Comparison of ENCODE assay signal across 10 mouse cellular contexts in the genomic region with DNA sequence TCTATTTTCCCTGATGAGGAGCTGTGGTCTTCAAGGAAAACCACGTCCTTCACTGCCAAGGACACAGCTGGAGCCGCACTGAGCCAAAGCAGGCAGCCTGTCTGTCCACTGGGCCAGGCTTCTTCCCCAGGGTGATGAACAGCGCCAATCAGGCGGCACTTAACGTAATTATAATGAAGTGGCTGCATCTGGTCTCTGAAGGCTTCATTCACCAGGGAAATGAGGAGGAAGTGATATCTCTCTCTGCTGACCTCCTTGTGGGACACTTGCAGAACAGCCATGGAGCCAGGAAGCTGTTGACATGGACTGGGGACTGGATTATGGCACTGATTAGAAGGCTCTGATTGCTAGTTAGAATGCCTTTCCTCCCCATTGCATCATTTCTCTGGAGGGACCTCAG.
A peak's percentile ranks its signal among the peaks of the same experiment; 100 is the strongest.
DNase-seq lines count a peak whose midpoint lies in the region; ATAC-seq and TF ChIP-seq lines count a peak whose summit lies in the region.
"Had no signal": no experiment of that assay in that cellular context is flagged by ENCODE, and none has a peak within 500 bp of the region (broad histone marks: within the 10 kb centered on the region; RNA-seq: fewer than 3 reads in every experiment).

No protein-coding gene starts in this region.

- peaks cover 15% of the 10 kb centered on the region for H3K4me1 ChIP-seq in cerebellum, adult 2 months (ENCODE audit: control insufficient read depth, insufficient read depth, low read length)
- H3K4me1 ChIP-seq in liver, adult 2 months (ENCODE audit: control insufficient read depth, insufficient read depth, low read length) = no peaks in the 10 kb centered on the region
- H3K4me1 ChIP-seq in liver, postnatal 0 days (ENCODE audit: insufficient read depth) = no peaks in the 10 kb centered on the region
- peaks cover 3 to 15% of the 10 kb centered on the region in 2 experiments; a peak in 2 of 4 replicates for H3K4me1 ChIP-seq in heart, embryonic 14.5 days (ENCODE audit: control insufficient read depth in 2 of 2, insufficient read depth in 2 of 2, low read length in 2 of 2)
- H3K4me1 ChIP-seq: liver, embryonic 15.5 days had no signal

- no peak for TF ChIP-seq CTCF in cerebellum, adult 2 months (IDR thresholded peaks at IDR 0.05; ENCODE audit: borderline replicate concordance, insufficient read depth, low read depth, low read length)
- TF ChIP-seq CTCF in liver, adult 2 months (IDR thresholded peaks at IDR 0.05; ENCODE audit: low read depth, low read length) = no peak
- no peak for TF ChIP-seq CTCF in liver, postnatal 0 days (IDR thresholded peaks at IDR 0.05; ENCODE audit: low read depth)

- H3K9ac ChIP-seq in liver, adult 2 months (ENCODE audit: low read depth, low read length) = no peak overlapping the region
- no peak overlapping the region for H3K9ac ChIP-seq in liver, postnatal 0 days (replicated peaks)
- H3K9ac ChIP-seq in heart, embryonic 14.5 days (ENCODE audit: low read length) = no peak overlapping the region
- H3K9ac ChIP-seq: heart, embryonic 13.5 days; liver, embryonic 15.5 days had no signal

- H3K27me3 ChIP-seq in cerebellum, adult 2 months (ENCODE audit: control insufficient read depth, insufficient read depth, low read length) = no peaks in the 10 kb centered on the region
- no peaks in the 10 kb centered on the region for H3K27me3 ChIP-seq in liver, adult 2 months (ENCODE audit: control insufficient read depth, insufficient read depth, low read length)
- no peaks in the 10 kb centered on the region for H3K27me3 ChIP-seq in liver, postnatal 0 days (ENCODE audit: insufficient read depth, low read length)
- peaks cover 7% of the 10 kb centered on the region for H3K27me3 ChIP-seq in heart, embryonic 14.5 days (ENCODE audit: control insufficient read depth, insufficient read depth, low read length)
- H3K27me3 ChIP-seq: liver, embryonic 15.5 days had no signal

- WGBS in cerebellum, adult 2 months = 27% methylated on average over 5 of the region's 5 CpGs
- whole genome bisulfite sequencing in liver, adult 2 months = 69% methylated on average over 5 of the region's 5 CpGs
- 55% methylated on average over 5 of the region's 5 CpGs for WGBS in liver, postnatal 0 days (ENCODE audit: insufficient replicate concordance)
- whole genome bisulfite sequencing in heart, embryonic 14.5 days = 16% methylated on average over 5 of the region's 5 CpGs

- no peak for ATAC-seq in liver, postnatal 0 days
- peak; percentile 58; the same call in 1 of the 2 replicates for ATAC-seq in heart, embryonic 14.5 days (ENCODE audit: insufficient number of reproducible peaks, insufficient read depth, low FRiP score, low read depth)

- TF ChIP-seq EP300 in liver, postnatal 0 days (IDR thresholded peaks at IDR 0.05; ENCODE audit: low read depth) = no peak

- no peak overlapping the region for H3K4me2 ChIP-seq in liver, postnatal 0 days (ENCODE audit: low read depth, low read length)
- H3K4me2 ChIP-seq in heart, embryonic 14.5 days (ENCODE audit: low read length) = no peak overlapping the region
- H3K4me2 ChIP-seq: heart, embryonic 13.5 days; liver, embryonic 15.5 days had no signal

- H3K36me3 ChIP-seq in liver, adult 2 months (ENCODE audit: control insufficient read depth, insufficient read depth, low read length) = no peaks in the 10 kb centered on the region
- no peaks in the 10 kb centered on the region for H3K36me3 ChIP-seq in liver, postnatal 0 days (replicated peaks; ENCODE audit: insufficient read depth, low read length)
- no peaks in the 10 kb centered on the region for H3K36me3 ChIP-seq in heart, embryonic 14.5 days (ENCODE audit: control insufficient read depth, insufficient read depth, low read length)
- H3K36me3 ChIP-seq: heart, embryonic 13.5 days; liver, embryonic 15.5 days had no signal

- H3K27ac ChIP-seq in cerebellum, adult 2 months (ENCODE audit: insufficient read depth, low read length) = no peak overlapping the region
- no peak overlapping the region for H3K27ac ChIP-seq in liver, adult 2 months (replicated peaks; ENCODE audit: insufficient read depth, low read depth, low read length)
- no peak overlapping the region for H3K27ac ChIP-seq in liver, postnatal 0 days (ENCODE audit: low read depth)
- H3K27ac ChIP-seq in heart, embryonic 14.5 days (replicated peaks in 1 of 2; ENCODE audit: control insufficient read depth in 1 of 2, insufficient read depth in 1 of 2, low read depth in 2 of 2, low read length in 2 of 2) = no peak overlapping the region
- H3K27ac ChIP-seq: heart, embryonic 13.5 days; liver, embryonic 15.5 days had no signal

- no peaks in the 10 kb centered on the region for H3K79me2 ChIP-seq in liver, adult 2 months (ENCODE audit: control insufficient read depth, insufficient read depth, low read length)

- no peak overlapping the region for H3K4me3 ChIP-seq in cerebellum, adult 2 months (replicated peaks; ENCODE audit: insufficient read depth, low read depth, low read length)
- no peak overlapping the region for H3K4me3 ChIP-seq in liver, adult 2 months (ENCODE audit: insufficient read depth, low read depth, low read length)
- no peak overlapping the region for H3K4me3 ChIP-seq in liver, postnatal 0 days (ENCODE audit: low read depth, low read length)
- H3K4me3 ChIP-seq in heart, embryonic 14.5 days (ENCODE audit: control insufficient read depth in 1 of 2, insufficient read depth in 1 of 2, low read depth in 1 of 2, low read length in 2 of 2) = no peak overlapping the region
- H3K4me3 ChIP-seq: heart, embryonic 13.5 days; liver, embryonic 15.5 days had no signal

- no peak for TF ChIP-seq POLR2A in cerebellum, adult 2 months (IDR thresholded peaks at IDR 0.05; ENCODE audit: borderline replicate concordance, insufficient read depth, low read length)
- no peak for TF ChIP-seq POLR2A in liver, adult 2 months (IDR thresholded peaks at IDR 0.05; ENCODE audit: extremely low read depth, insufficient read depth, low read length)

- DNase-seq in cerebellum, adult 2 months = peak; percentile 21 to 23
- no peak for DNase-seq in cerebellum, postnatal 36 days
- DNase-seq in liver, adult 2 months (ENCODE audit: extremely low read depth, low read depth, low spot score) = peak; percentile 35
- no peak for DNase-seq in liver, postnatal 0 days
- DNase-seq in lung, postnatal 4 days = peak; percentile 31 to 85
- no peak for DNase-seq in testis, postnatal 10 days (ENCODE audit: low spot score)
- no peak for DNase-seq in T-cell, adult 2 months (ENCODE audit: low spot score)

- H3K9me3 ChIP-seq in liver, postnatal 0 days (ENCODE audit: low read length) = no peaks in the 10 kb centered on the region
- no peaks in the 10 kb centered on the region for H3K9me3 ChIP-seq in heart, embryonic 14.5 days (ENCODE audit: control insufficient read depth, low read length)
- H3K9me3 ChIP-seq: heart, embryonic 13.5 days; liver, embryonic 15.5 days had no signal

Comparison
In these comparisons a context has a peak if more than half of its experiments do, and no peak if none do; other contexts are left out.
1. DNase-seq: peak in cerebellum, adult 2 months (2 of 2), liver, adult 2 months (single experiment) and lung, postnatal 4 days (2 of 2); none in cerebellum, postnatal 36 days (0 of 2), liver, postnatal 0 days (single experiment), testis, postnatal 10 days (single experiment) and T-cell, adult 2 months (single experiment).